Mouse (Mus musculus) bone marrow macrophage, adult 2 months (primary cell): ENCODE data around the gene Fndc3b.

ENCODE experiments used
- CTCF ChIP-seq: IDR thresholded peaks from 2 replicates; pipeline ENCODE4 v1.5.1; 2012; ENCODE audit warnings: low read depth, mild to moderate bottlenecking, low read length, moderate library complexity
- POLR2A ChIP-seq: IDR thresholded peaks from 2 replicates; pipeline ENCODE4 v1.6.1; 2012; ENCODE audit warnings: mild to moderate bottlenecking, low read depth, low read length, borderline replicate concordance

- TF ChIP-seq POLR2A (no peak), CTCF (no peak)
Measured at GRCm38 (mm10) chr3:27677574-27677973, 33.5 kb downstream of the Fndc3b start.
